Mouse (Mus musculus): Measurements from ENCODE around the gene Polk. TPM values are rescaled to one million over a fixed set of nuclear protein-coding genes. Genes with fewer than 3 reads are reported as not detected.

Gene Polk
- polyA plus RNA-seq, 1 experiment from 2014 or later, result 6.3 TPM

DNA sequence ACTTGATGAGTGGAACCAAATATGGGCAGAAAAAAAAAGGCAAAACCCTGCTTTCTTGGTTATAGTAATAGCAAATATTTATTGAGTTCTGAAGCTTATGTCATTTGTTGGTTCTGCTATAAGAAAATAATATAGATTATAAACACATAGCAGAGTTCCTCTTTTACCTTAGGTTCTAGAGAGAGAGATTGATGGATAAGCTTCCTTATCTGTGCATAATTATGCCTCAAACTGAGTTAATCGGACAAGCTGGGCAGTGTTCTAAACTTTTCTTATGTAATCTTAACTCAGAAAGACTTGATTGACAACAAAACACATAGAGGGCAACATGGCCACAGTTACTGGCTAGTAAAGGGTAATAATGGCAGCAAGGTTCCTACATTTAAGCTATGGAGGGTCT, 4.9 kb upstream of the Polk start:
- Histone ChIP-seq H3K27ac (replicated peaks) (no peak overlapping the region), H3K4me3 (no peak overlapping the region), H3K9ac (replicated peaks) (no peak overlapping the region), H3K27me3 (no peaks in the 10 kb centered on the region), H3K4me2 (replicated peaks) (no peak overlapping the region), H3K4me1 (peaks cover 9% of the 10 kb centered on the region), H3K36me3 (no peaks in the 10 kb centered on the region), H3K9me3 (no peaks in the 10 kb centered on the region)
- WGBS, result 73% methylated on average over 1 of the region's 1 CpGs
- ATAC-seq (replicated peaks), result no peak

- 85% methylated on average over 2 of the region's 2 CpGs for WGBS
- ATAC-seq (replicated peaks), result no peak
Measured at GRCm38 (mm10) chr13:96544506-96544905, 2.1 kb upstream of the Polk start.

DNA sequence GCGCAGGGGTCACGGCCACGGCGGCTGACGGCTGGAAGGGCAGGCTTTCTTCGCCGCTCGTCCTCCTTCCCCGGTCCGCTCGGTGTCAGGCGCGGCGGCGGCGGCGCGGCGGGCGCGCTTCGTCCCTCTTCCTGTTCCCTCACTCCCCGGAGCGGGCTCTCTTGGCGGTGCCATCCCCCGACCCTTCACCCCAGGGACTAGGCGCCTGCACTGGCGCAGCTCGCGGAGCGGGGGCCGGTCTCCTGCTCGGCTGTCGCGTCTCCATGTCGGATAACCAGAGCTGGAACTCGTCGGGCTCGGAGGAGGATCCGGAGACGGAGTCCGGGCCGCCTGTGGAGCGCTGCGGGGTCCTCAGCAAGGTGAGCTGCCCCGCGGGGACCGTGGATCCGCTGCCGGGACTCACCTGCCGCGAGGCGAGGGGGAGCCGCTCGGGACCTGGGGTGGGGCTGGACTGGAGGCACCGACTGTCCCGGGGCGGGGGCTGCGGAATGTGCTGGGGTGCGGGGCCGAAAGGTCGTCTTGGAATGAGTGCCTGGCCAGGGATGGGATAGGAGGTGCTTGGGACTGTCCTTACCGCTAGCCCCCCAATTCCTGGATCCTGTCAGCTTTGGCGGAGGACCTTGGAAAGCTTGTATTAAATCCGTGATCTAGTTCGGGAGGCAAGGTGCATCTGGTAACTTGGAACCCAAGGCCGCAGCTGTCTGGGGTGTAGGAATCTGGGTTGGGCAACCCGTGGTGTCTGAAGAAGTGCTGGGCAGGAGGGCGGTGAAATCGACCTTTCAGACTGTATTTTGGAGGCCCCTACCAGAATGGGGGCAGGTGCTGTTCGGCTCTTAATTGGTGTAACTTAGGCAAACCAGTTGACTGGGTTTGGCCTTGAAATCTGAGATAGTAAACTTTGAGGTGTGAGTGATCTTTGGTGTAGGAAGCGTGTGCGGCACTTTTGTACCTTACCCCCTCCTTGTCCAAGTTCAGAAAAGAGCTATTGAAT, 817 bp upstream of the Polk start:
- H3K4me1 ChIP-seq, result peaks cover 15% of the 10 kb centered on the region
- peak overlapping the region; percentile 71 for H3K4me2 ChIP-seq (replicated peaks)
- ATAC-seq (replicated peaks), result peak; percentile 81
- H3K27ac ChIP-seq (replicated peaks), result peak overlapping the region; percentile 94
- no peaks in the 10 kb centered on the region for H3K9me3 ChIP-seq
- no peaks in the 10 kb centered on the region for H3K36me3 ChIP-seq
- H3K9ac ChIP-seq (replicated peaks), result peak overlapping the region; percentile 90
- under 1% methylated on average over 58 of the region's 73 CpGs for WGBS
- no peaks in the 10 kb centered on the region for H3K27me3 ChIP-seq
- peak overlapping the region; percentile 92 for H3K4me3 ChIP-seq

More at GRCm38 (mm10) chr13:96544506-96544905, 2.1 kb upstream of the Polk start:
- Histone ChIP-seq H3K4me1 (peaks cover 15% of the 10 kb centered on the region), H3K4me2 (replicated peaks) (no peak overlapping the region), H3K9ac (replicated peaks) (no peak overlapping the region), H3K4me3 (no peak overlapping the region), H3K36me3 (no peaks in the 10 kb centered on the region), H3K9me3 (no peaks in the 10 kb centered on the region), H3K27me3 (no peaks in the 10 kb centered on the region), H3K27ac (replicated peaks) (no peak overlapping the region)

- H3K9ac ChIP-seq (replicated peaks), result no peak overlapping the region
- peak overlapping the region; percentile 92 for H3K4me3 ChIP-seq
- H3K27ac ChIP-seq (replicated peaks), result no peak overlapping the region
- H3K36me3 ChIP-seq, result no peaks in the 10 kb centered on the region
- 69% methylated on average over 2 of the region's 2 CpGs for WGBS
- H3K9me3 ChIP-seq, result no peaks in the 10 kb centered on the region
- H3K4me1 ChIP-seq, result peaks cover 15% of the 10 kb centered on the region
- no peaks in the 10 kb centered on the region for H3K27me3 ChIP-seq
- no peak for ATAC-seq (replicated peaks)
- H3K4me2 ChIP-seq (replicated peaks), result peak overlapping the region; percentile 52
Measured at GRCm38 (mm10) chr13:96541381-96541780, 998 bp downstream of the Polk start.

DNA sequence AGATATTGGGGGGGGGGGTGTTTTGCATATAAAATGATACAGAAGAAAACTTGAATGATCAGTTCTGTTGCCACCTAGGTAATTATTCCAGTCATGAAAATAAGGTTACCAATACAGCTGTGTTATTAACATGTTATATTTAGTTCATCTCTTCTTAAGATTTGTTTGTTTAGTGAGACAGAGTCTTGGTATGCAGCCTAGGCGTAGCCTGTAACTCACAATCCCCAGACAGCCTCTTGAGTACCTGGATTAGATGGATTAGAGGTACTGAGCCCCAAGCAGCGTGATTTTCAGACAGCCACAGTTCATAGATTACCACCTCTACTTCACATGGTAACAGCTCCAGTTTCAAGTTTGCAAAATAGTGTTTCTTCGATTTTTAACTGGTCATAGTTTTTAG, 4.3 kb downstream of the Polk start:
- H3K36me3 ChIP-seq, result no peaks in the 10 kb centered on the region
- ATAC-seq (replicated peaks), result no peak
- no peak overlapping the region for H3K4me3 ChIP-seq
- no peak overlapping the region for H3K27ac ChIP-seq (replicated peaks)
- H3K9ac ChIP-seq (replicated peaks), result no peak overlapping the region
- H3K27me3 ChIP-seq, result no peaks in the 10 kb centered on the region
- H3K9me3 ChIP-seq, result no peaks in the 10 kb centered on the region
- 89% methylated on average over 3 of the region's 3 CpGs for whole genome bisulfite sequencing
- no peak overlapping the region for H3K4me2 ChIP-seq (replicated peaks)
- peaks cover 6% of the 10 kb centered on the region; the same call in 1 of the 2 replicates for H3K4me1 ChIP-seq

- no peaks in the 10 kb centered on the region for H3K27me3 ChIP-seq
Measured at GRCm38 (mm10) chr13:96536821-96537572, 5.4 kb downstream of the Polk start.

GRCm38 (mm10) chr13:96533742-96534141, 8.6 kb downstream of the Polk start:
- Histone ChIP-seq H3K4me2 (replicated peaks) (no peak overlapping the region), H3K4me1 (no peaks in the 10 kb centered on the region), H3K27me3 (no peaks in the 10 kb centered on the region), H3K9me3 (no peaks in the 10 kb centered on the region), H3K27ac (replicated peaks) (no peak overlapping the region), H3K4me3 (no peak overlapping the region), H3K9ac (replicated peaks) (no peak overlapping the region), H3K36me3 (no peaks in the 10 kb centered on the region)
- ATAC-seq (replicated peaks), result no peak
- 83% methylated on average over 2 of the region's 2 CpGs for WGBS

More at GRCm38 (mm10) chr13:96536821-96537572, 5.4 kb downstream of the Polk start:
- Histone ChIP-seq H3K9me3 (no peaks in the 10 kb centered on the region), H3K4me3 (no peak overlapping the region), H3K4me2 (replicated peaks) (no peak overlapping the region), H3K4me1 (peaks cover 6% of the 10 kb centered on the region; the same call in 1 of the 2 replicates), H3K36me3 (no peaks in the 10 kb centered on the region), H3K9ac (replicated peaks) (no peak overlapping the region), H3K27ac (replicated peaks) (no peak overlapping the region)
- WGBS, result 88% methylated on average over 5 of the region's 5 CpGs
- ATAC-seq (replicated peaks), result no peak

GRCm38 (mm10) chr13:96532176-96532575, 10.2 kb downstream of the Polk start:
- H3K4me3 ChIP-seq, result no peak overlapping the region
- WGBS, result 87% methylated on average over 6 of the region's 6 CpGs
- no peak overlapping the region for H3K9ac ChIP-seq (replicated peaks)
- H3K27me3 ChIP-seq, result no peaks in the 10 kb centered on the region
- H3K4me2 ChIP-seq (replicated peaks), result no peak overlapping the region
- no peaks in the 10 kb centered on the region for H3K36me3 ChIP-seq
- ATAC-seq (replicated peaks), result no peak
- H3K27ac ChIP-seq (replicated peaks), result no peak overlapping the region
- H3K4me1 ChIP-seq, result no peaks in the 10 kb centered on the region
- no peaks in the 10 kb centered on the region for H3K9me3 ChIP-seq

GRCm38 (mm10) chr13:96530064-96530463, 12.3 kb downstream of the Polk start:
- Histone ChIP-seq H3K4me2 (replicated peaks) (no peak overlapping the region), H3K4me3 (no peak overlapping the region), H3K27me3 (no peaks in the 10 kb centered on the region), H3K4me1 (no peaks in the 10 kb centered on the region), H3K9ac (replicated peaks) (no peak overlapping the region), H3K36me3 (no peaks in the 10 kb centered on the region), H3K9me3 (no peaks in the 10 kb centered on the region), H3K27ac (replicated peaks) (no peak overlapping the region)
- ATAC-seq (replicated peaks), result no peak
- 96% methylated on average over 9 of the region's 9 CpGs for WGBS

- H3K4me1 ChIP-seq, result no peaks in the 10 kb centered on the region
- H3K27me3 ChIP-seq, result no peaks in the 10 kb centered on the region
- no peak for ATAC-seq (replicated peaks)
- no peak overlapping the region for H3K4me3 ChIP-seq
- no peaks in the 10 kb centered on the region for H3K9me3 ChIP-seq
- H3K9ac ChIP-seq (replicated peaks), result no peak overlapping the region
- H3K4me2 ChIP-seq (replicated peaks), result no peak overlapping the region
- H3K36me3 ChIP-seq, result no peaks in the 10 kb centered on the region
- H3K27ac ChIP-seq (replicated peaks), result no peak overlapping the region
- 96% methylated on average over 3 of the region's 3 CpGs for WGBS
Measured at GRCm38 (mm10) chr13:96529542-96529941, 12.8 kb downstream of the Polk start.

DNA sequence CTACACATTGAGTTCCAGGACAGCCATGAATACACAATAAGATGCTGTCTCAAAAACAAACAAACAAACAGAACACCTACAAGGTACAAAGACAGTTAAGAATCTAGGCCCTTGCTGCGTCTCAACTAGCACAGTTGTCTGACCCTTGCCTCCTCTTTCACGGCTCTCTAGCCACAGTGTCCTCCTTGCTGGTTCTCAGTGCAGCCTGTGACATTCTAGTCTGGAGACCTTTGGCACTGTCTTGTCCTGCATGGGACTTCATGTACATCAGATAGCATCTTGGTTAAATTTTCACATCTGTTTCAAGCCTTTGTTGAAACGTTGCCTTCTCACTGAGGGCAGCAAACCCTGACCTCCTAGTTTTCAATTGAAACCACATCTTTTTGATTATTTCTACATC, 13.6 kb downstream of the Polk start:
- no peak overlapping the region for H3K4me2 ChIP-seq (replicated peaks)
- ATAC-seq (replicated peaks), result no peak
- WGBS, result 95% methylated on average over 3 of the region's 3 CpGs

GRCm38 (mm10) chr13:96527856-96528255, 14.5 kb downstream of the Polk start:
- ATAC-seq (replicated peaks), result no peak
- WGBS, result 96% methylated on average over 11 of the region's 11 CpGs

More for the DNA sequence above, 13.6 kb downstream of the Polk start:
- Histone ChIP-seq H3K27ac (replicated peaks) (no peak overlapping the region), H3K27me3 (no peaks in the 10 kb centered on the region), H3K4me3 (no peak overlapping the region), H3K9me3 (no peaks in the 10 kb centered on the region), H3K4me1 (no peaks in the 10 kb centered on the region), H3K36me3 (no peaks in the 10 kb centered on the region), H3K9ac (replicated peaks) (no peak overlapping the region)

More at GRCm38 (mm10) chr13:96527856-96528255, 14.5 kb downstream of the Polk start:
- no peaks in the 10 kb centered on the region for H3K36me3 ChIP-seq
- H3K9ac ChIP-seq (replicated peaks), result no peak overlapping the region
- H3K4me3 ChIP-seq, result no peak overlapping the region
- no peaks in the 10 kb centered on the region for H3K27me3 ChIP-seq
- no peak overlapping the region for H3K27ac ChIP-seq (replicated peaks)
- no peak overlapping the region for H3K4me2 ChIP-seq (replicated peaks)
- no peaks in the 10 kb centered on the region for H3K9me3 ChIP-seq
- no peaks in the 10 kb centered on the region for H3K4me1 ChIP-seq
